Mouse (Mus musculus) heart, embryonic 16.5 days (tissue): ENCODE data around the gene Tcf12. TPM values are rescaled to one million over a fixed set of nuclear protein-coding genes. Genes with fewer than 3 reads are reported as not detected.

Experiments used
- ATAC-seq: fragments of 200-750 bp; cut with Nextera tagmentation; replicated peaks from 2 replicates; pipeline ENCODE4 v1.8.0; 2017; ENCODE audit warnings: moderate number of reproducible peaks; ENCODE audit not compliant: insufficient read depth, low FRiP score; ENCODE audit errors: extremely low read depth
- H3K27ac ChIP-seq: fragments of 300-500 bp; sonication (generic); 2 replicates; pipeline ENCODE4 v1.5.1; 2014; ENCODE audit warnings: mild to moderate bottlenecking, low read length, control low read depth, moderate library complexity
- H3K27me3 ChIP-seq: fragments of 300-500 bp; sonication (generic); 2 replicates; pipeline ENCODE4 v1.6.1; 2014; ENCODE audit warnings: low read length, mixed read lengths; ENCODE audit not compliant: control insufficient read depth, insufficient read depth
- H3K36me3 ChIP-seq: fragments of 300-500 bp; sonication (generic); 2 replicates; pipeline ENCODE4 v1.6.1; 2014; ENCODE audit not compliant: control insufficient read depth, insufficient read depth
- H3K4me1 ChIP-seq: fragments of 300-500 bp; sonication (generic); 2 replicates; pipeline ENCODE4 v1.6.1; 2014; ENCODE audit warnings: low read length, mixed read lengths; ENCODE audit not compliant: control insufficient read depth, insufficient read depth
- H3K4me2 ChIP-seq: fragments of 300-500 bp; sonication (generic); 2 replicates; pipeline ENCODE4 v1.6.1; 2014; ENCODE audit warnings: low read depth, mild to moderate bottlenecking, control low read depth, low read length
- H3K4me3 ChIP-seq: fragments of 300-500 bp; sonication (generic); 2 replicates; pipeline ENCODE4 v1.5.1; 2014; ENCODE audit warnings: mild to moderate bottlenecking, control low read depth, low read length
- H3K9ac ChIP-seq: fragments of 300-500 bp; sonication (generic); 2 replicates; pipeline ENCODE4 v1.6.1; 2014; ENCODE audit warnings: low read length, control low read depth
- H3K9me3 ChIP-seq: fragments of 300-500 bp; sonication (generic); replicated peaks from 2 replicates; pipeline ENCODE4 v1.6.1; 2016; ENCODE audit warnings: low read length; ENCODE audit not compliant: control insufficient read depth
- WGBS: fragments of 180-500 bp; shearing (Covaris S2); extraction: QIAGEN DNeasy Blood & Tissue Kit; methylation state at CpG from one replicate; pipeline ENCODE4 v1.1.7; 2014; 5-methylcytosine and 5-hydroxymethylcytosine counted together
- microRNA-seq: library from miRNA; unstranded; fragments of <30 nt; microRNA quantifications from one replicate; pipeline ENCODE4, GENCODE M21; 2017
- polyA plus RNA-seq: library from polyadenylated mRNA; unstranded; fragments of >200 nt; fragmentation: Nextera tagmentation; extraction: Ambion mirVana; gene quantifications from 2 replicates; pipeline ENCODE4 v1.2.1, GENCODE M21; 2015

The Tcf12 gene
- polyA plus RNA-seq, 1 experiment from 2014 or later, result 32.3 TPM

DNA sequence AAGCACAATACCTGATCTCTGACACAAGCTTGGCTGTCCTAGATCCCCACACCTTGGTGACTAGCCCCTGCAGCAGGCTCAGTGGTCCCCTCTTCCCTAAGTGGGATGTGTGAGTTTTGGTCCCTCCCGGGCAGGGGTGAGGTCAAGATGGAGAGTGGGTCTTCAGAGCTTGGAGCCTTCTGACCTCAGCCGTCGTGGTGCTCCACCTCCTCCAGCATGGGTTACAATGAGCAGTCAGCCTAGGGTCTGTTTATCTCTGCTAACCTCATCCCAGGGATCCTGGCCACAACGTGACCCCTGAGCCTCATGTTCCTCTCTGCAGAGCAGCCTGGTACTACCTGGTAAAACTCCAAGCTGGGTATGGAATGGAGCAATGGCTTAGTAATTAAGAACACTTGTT lies 303.9 kb downstream of the Tcf12 start:
- Histone ChIP-seq H3K36me3 (no peaks in the 10 kb centered on the region), H3K27me3 (no peaks in the 10 kb centered on the region), H3K9me3 (no peaks in the 10 kb centered on the region), H3K4me3 (no peak overlapping the region), H3K4me1 (no peaks in the 10 kb centered on the region), H3K27ac (no peak overlapping the region), H3K9ac (no peak overlapping the region), H3K4me2 (no peak overlapping the region)
- 50% methylated on average over 4 of the region's 4 CpGs for WGBS
- ATAC-seq, result no peak

DNA sequence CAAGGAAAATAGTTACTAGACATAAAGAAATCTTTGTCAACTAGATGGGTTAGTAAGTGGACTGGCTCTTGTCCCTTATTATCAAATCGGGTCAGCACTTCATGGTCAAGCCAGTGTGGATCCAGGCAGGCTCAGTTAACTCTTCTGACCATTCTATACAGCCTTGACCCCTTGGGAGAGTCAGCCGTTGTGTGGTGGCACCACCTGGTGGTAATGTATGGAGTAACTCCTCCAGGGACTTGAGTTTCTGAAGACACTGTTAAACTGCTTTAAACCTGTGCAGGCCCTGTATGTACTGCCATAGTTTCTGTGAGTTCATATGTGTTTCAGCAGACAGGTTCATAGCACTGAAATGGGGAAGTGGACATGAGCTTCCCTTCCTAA lies 305.3 kb downstream of the Tcf12 start:
- Histone ChIP-seq H3K4me1 (no peaks in the 10 kb centered on the region), H3K27me3 (no peaks in the 10 kb centered on the region), H3K4me3 (no peak overlapping the region), H3K27ac (no peak overlapping the region), H3K9me3 (no peaks in the 10 kb centered on the region), H3K4me2 (no peak overlapping the region), H3K36me3 (no peaks in the 10 kb centered on the region), H3K9ac (no peak overlapping the region)
- ATAC-seq, result 0 out of 2 replicates have a peak, but pooled peaks have one; percentile 42
- WGBS, result 2% methylated on average over 2 of the region's 2 CpGs

DNA sequence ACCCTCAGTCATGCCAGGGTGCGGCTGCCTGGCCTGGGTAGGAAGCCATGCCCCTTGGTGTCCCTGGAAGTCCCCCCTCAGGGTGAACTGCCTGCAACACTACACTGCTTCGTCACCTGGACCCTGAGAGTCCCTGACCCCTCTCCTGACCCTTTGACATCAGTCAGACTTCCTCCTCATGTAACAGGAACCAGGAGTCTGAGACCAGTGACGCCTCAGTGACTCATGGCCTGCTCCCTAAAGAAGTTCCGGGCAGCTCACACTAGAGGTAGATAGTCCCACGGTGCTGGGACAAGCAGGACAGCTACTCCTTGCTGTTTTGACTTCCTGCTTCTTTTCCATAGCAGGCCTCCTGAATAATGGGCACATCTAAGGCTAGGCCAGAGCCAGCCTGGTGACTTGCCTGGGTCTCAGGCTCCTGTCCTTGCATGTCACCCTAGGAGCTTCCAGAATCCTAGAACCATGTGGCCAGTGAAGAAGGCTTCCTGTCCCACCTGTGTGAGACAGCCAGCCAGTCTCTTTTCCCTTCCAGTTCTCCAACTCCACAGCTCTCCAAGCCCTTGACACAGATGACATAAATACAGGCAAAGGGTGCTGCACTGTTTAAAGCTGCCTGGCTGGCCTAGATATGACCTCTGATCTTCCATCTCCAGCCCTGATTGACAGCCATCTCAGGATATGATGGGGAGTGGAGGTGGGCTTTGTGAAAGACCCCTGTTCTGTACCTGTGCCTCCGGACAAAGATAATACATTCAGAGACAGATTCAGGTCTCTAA lies 305.8 kb downstream of the Tcf12 start:
- no peaks in the 10 kb centered on the region for H3K9me3 ChIP-seq
- no peak overlapping the region for H3K4me2 ChIP-seq
- 0 out of 2 replicates have a peak, but pooled peaks cover under 1% of the 10 kb centered on the region for H3K4me1 ChIP-seq
- ATAC-seq, result no peak
- WGBS, result 71% methylated on average over 6 of the region's 6 CpGs
- no peak overlapping the region for H3K9ac ChIP-seq
- no peak overlapping the region for H3K4me3 ChIP-seq
- no peaks in the 10 kb centered on the region; the same call in 1 of the 2 replicates for H3K27me3 ChIP-seq
- no peaks in the 10 kb centered on the region for H3K36me3 ChIP-seq
- H3K27ac ChIP-seq, result no peak overlapping the region

DNA sequence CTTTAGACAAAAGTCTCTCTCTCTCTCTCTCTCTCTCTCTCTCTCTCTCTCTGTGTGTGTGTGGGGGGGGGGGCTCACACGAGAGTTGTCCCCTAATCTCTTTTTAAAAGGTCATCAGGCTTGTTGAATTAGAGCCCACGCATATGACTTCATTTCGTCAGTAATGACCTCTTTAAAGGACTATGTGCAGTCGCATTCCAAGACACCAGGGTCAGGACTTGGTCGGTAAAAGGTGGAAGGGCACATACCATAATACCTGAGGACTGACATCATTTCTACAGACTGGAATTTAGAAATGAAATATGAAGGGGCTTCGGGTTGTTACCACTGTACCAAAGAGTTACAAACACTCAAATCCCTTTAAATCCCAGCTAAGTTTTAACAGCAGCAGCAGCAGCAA lies 307.6 kb downstream of the Tcf12 start:
- H3K9me3 ChIP-seq, result no peaks in the 10 kb centered on the region
- H3K4me1 ChIP-seq, result peaks cover 6% of the 10 kb centered on the region; the same call in 1 of the 2 replicates
- no peak overlapping the region for H3K4me3 ChIP-seq
- H3K9ac ChIP-seq, result no peak overlapping the region
- ATAC-seq, result no peak
- no peaks in the 10 kb centered on the region; the same call in 1 of the 2 replicates for H3K27me3 ChIP-seq
- 31% methylated on average over 6 of the region's 6 CpGs for WGBS
- no peak overlapping the region for H3K27ac ChIP-seq
- no peak overlapping the region for H3K4me2 ChIP-seq
- no peaks in the 10 kb centered on the region for H3K36me3 ChIP-seq

DNA sequence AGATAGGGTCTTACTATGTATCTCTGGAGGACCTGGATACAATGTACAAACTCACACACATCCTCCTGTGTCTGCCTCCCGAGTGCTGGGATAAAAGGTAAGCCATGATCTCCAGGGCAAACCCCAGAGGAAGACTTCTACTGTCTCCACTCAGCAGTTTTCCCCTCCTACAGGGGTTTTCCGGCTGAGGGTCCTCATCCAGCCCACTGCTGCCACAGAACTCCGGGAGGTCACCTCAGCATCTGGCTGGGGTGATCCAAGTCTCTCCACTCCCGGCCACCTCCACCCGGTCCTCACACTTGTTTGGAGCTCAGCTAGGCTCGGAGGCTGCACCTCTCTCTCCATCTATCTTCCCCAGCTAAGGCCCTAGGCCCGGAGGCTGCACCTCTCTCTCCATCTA lies 308.4 kb downstream of the Tcf12 start:
- H3K27ac ChIP-seq, result no peak overlapping the region
- H3K4me2 ChIP-seq, result no peak overlapping the region
- H3K4me3 ChIP-seq, result no peak overlapping the region
- 70% methylated on average over 7 of the region's 7 CpGs for WGBS
- H3K27me3 ChIP-seq, result no peaks in the 10 kb centered on the region; the same call in 1 of the 2 replicates
- no peak for ATAC-seq
- H3K9me3 ChIP-seq, result no peaks in the 10 kb centered on the region
- no peak overlapping the region for H3K9ac ChIP-seq
- H3K36me3 ChIP-seq, result no peaks in the 10 kb centered on the region
- peaks cover 6% of the 10 kb centered on the region; the same call in 1 of the 2 replicates for H3K4me1 ChIP-seq

DNA sequence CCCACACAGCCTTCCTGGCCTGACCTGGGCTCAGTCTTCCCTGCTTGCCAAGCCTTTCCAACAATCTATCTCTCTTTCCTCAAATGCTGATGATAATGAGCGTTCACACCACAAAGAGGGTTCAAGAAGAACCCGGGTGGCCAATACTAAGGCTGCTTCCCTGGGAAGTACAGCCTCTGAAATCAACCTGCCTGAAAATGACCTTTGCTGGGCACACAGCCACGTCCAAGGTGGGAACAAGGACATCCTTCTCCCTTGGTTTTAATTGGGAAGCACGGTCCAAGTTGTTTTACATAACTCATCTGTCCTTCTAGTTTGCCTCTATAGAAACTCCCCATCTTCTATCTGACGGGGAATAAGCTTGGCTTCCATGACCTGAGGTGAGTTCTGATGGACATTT lies 312.1 kb downstream of the Tcf12 start:
- Histone ChIP-seq H3K9ac (no peak overlapping the region), H3K4me3 (no peak overlapping the region), H3K27ac (no peak overlapping the region), H3K4me2 (no peak overlapping the region), H3K36me3 (no peaks in the 10 kb centered on the region), H3K27me3 (no peaks in the 10 kb centered on the region; the same call in 1 of the 2 replicates), H3K4me1 (peaks cover 6% of the 10 kb centered on the region; the same call in 1 of the 2 replicates), H3K9me3 (no peaks in the 10 kb centered on the region)
- no peak for ATAC-seq
- 69% methylated on average over 5 of the region's 5 CpGs for WGBS

DNA sequence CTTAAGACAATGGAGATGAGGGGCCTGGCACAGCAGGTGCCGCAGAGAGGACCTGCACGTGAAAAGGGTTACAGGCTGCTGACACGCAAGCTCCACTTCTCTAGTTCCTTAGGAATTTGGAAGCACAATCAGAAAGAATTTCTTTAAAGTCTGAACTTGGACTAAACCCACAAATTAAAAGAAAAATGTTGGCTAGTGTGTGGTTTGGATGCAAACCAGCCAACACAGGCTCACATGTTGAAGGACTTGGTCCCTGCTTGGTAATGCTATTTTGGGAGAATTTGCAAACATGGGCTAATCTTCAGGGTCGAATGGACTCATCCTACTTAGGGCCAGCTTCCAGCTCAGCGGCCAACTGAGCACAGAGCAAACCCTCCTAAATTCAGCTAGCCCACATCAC lies 313.5 kb downstream of the Tcf12 start:
- no peak for ATAC-seq
- 65% methylated on average over 5 of the region's 5 CpGs for WGBS
- Histone ChIP-seq H3K4me3 (no peak overlapping the region), H3K9ac (no peak overlapping the region), H3K27ac (no peak overlapping the region), H3K27me3 (no peaks in the 10 kb centered on the region; the same call in 1 of the 2 replicates), H3K4me2 (no peak overlapping the region), H3K4me1 (peaks cover 6% of the 10 kb centered on the region; the same call in 1 of the 2 replicates), H3K36me3 (no peaks in the 10 kb centered on the region), H3K9me3 (no peaks in the 10 kb centered on the region)

Small RNA genes within 50 kb of the gene (microRNA-seq; reads per million reads assigned to microRNA genes)
- not detected for gene Gm27450

Other genes with a start within 250 kb of the Tcf12 start
- 20.0 and 24.0 TPM in 2 replicates for gene Zfp280d, start 163.0 kb upstream of the Tcf12 start, polyA plus RNA-seq